Mouse (Mus musculus): Measurements from ENCODE around the gene Snx9.

- peak; percentile 64 for TF ChIP-seq CTCF (conservative IDR thresholded peaks at IDR 0.05; ENCODE audit: low read length)
- no peak for TF ChIP-seq NANOG (IDR thresholded peaks at IDR 0.05; ENCODE audit: borderline replicate concordance, low read length)
- TF ChIP-seq POU5F1 (IDR thresholded peaks at IDR 0.05; ENCODE audit: borderline replicate concordance, low read length): no peak
Observed at GRCm38 (mm10) chr17:5923281-5923680, 82.2 kb downstream of the Snx9 start.

Measured in E14TG2a.4 (cell line).